Mouse (Mus musculus) limb, embryonic 13.5 days (tissue): ENCODE results near the gene Cacna1a. TPM values are rescaled to one million over a fixed set of nuclear protein-coding genes. Genes with fewer than 3 reads are reported as not detected.

ENCODE experiments used
- ATAC-seq: fragments of 200-750 bp; cut with Nextera tagmentation; 2 replicates; pipeline ENCODE4 v1.8.0; 2017; ENCODE audit warnings: low read depth, moderate number of reproducible peaks, moderate TSS enrichment; ENCODE audit not compliant: low FRiP score
- H3K27ac ChIP-seq: fragments of 300-500 bp; sonication (generic); 2 replicates; pipeline ENCODE4 v1.5.1; 2015; ENCODE audit warnings: inconsistent platforms, mild to moderate bottlenecking, moderate library complexity
- H3K27me3 ChIP-seq: fragments of 300-500 bp; sonication (generic); 2 replicates; pipeline ENCODE4 v1.6.1; 2015; ENCODE audit warnings: mild to moderate bottlenecking, inconsistent platforms
- H3K36me3 ChIP-seq: fragments of 300-500 bp; sonication (generic); 2 replicates; pipeline ENCODE4 v1.6.1; 2015; ENCODE audit warnings: inconsistent platforms, mild to moderate bottlenecking, moderate library complexity
- H3K4me1 ChIP-seq: fragments of 300-500 bp; sonication (generic); 2 replicates; pipeline ENCODE4 v1.6.1; 2015; ENCODE audit warnings: inconsistent platforms
- H3K4me2 ChIP-seq: fragments of 300-500 bp; sonication (generic); replicated peaks from 2 replicates; pipeline ENCODE4 v1.6.1; 2015; ENCODE audit warnings: inconsistent platforms, mild to moderate bottlenecking, moderate library complexity
- H3K4me3 ChIP-seq: fragments of 300-500 bp; sonication (generic); 2 replicates; pipeline ENCODE4 v1.5.1; 2015; ENCODE audit warnings: moderate library complexity, mild to moderate bottlenecking, inconsistent platforms
- H3K9ac ChIP-seq: fragments of 300-500 bp; sonication (generic); 2 replicates; pipeline ENCODE4 v1.6.1; 2015; ENCODE audit warnings: mild to moderate bottlenecking, inconsistent platforms
- H3K9me3 ChIP-seq: fragments of 300-500 bp; sonication (generic); 2 replicates; pipeline ENCODE4 v1.6.1; 2016; ENCODE audit warnings: inconsistent platforms
- WGBS: fragments of 180-500 bp; shearing (Covaris S2); methylation state at CpG from one replicate; pipeline ENCODE4 v1.1.7; 2015; 5-methylcytosine and 5-hydroxymethylcytosine counted together
- polyA plus RNA-seq: library from polyadenylated mRNA; unstranded; fragments of >200 nt; fragmentation: Nextera tagmentation; extraction: Ambion mirVana; gene quantifications from 2 replicates; pipeline ENCODE4 v1.2.1, GENCODE M21; 2015

The Cacna1a gene
- polyA plus RNA-seq, 1 experiment from 2014 or later: 9.3 TPM

- WGBS: under 1% methylated on average over 62 of the region's 64 CpGs
- H3K9me3 ChIP-seq: peaks cover 7% of the 10 kb centered on the region; the same call in 1 of the 2 replicates
Observed at GRCm38 (mm10) chr8:84415378-84415898, 27.2 kb downstream of the Cacna1a start.

GRCm38 (mm10) chr8:84416041-84416440 lies 27.8 kb downstream of the Cacna1a start:
- Histone ChIP-seq H3K27ac (no peak overlapping the region), H3K4me1 (peaks cover 9% of the 10 kb centered on the region), H3K9ac (peak overlapping the region; percentile 58; the same call in 1 of the 2 replicates), H3K27me3 (peaks cover 86% of the 10 kb centered on the region), H3K4me2 (peak overlapping the region; percentile 94), H3K9me3 (peaks cover 7% of the 10 kb centered on the region; the same call in 1 of the 2 replicates), H3K36me3 (no peaks in the 10 kb centered on the region), H3K4me3 (peak overlapping the region; percentile 59)
- ATAC-seq: no peak
- WGBS: 17% methylated on average over 14 of the region's 14 CpGs

More at GRCm38 (mm10) chr8:84415378-84415898, 27.2 kb downstream of the Cacna1a start:
- H3K4me3 ChIP-seq: peak overlapping the region; percentile 59
- H3K9ac ChIP-seq: peak overlapping the region; percentile 58
- no peaks in the 10 kb centered on the region for H3K36me3 ChIP-seq
- peak overlapping the region; percentile 94 for H3K4me2 ChIP-seq
- peaks cover 9% of the 10 kb centered on the region for H3K4me1 ChIP-seq
- H3K27ac ChIP-seq: no peak overlapping the region
- no peak for ATAC-seq
- H3K27me3 ChIP-seq: peaks cover 91% of the 10 kb centered on the region

GRCm38 (mm10) chr8:84416915-84417314 lies 28.7 kb downstream of the Cacna1a start:
- Histone ChIP-seq H3K4me1 (peaks cover 9% of the 10 kb centered on the region), H3K27ac (no peak overlapping the region), H3K36me3 (no peaks in the 10 kb centered on the region), H3K27me3 (peaks cover 77% of the 10 kb centered on the region), H3K4me3 (peak overlapping the region; percentile 59; the same call in 1 of the 2 replicates), H3K9me3 (peaks cover 7% of the 10 kb centered on the region; the same call in 1 of the 2 replicates), H3K9ac (no peak overlapping the region), H3K4me2 (peak overlapping the region; percentile 94; the same call in 1 of the 2 replicates)
- no peak for ATAC-seq
- 63% methylated on average over 6 of the region's 6 CpGs for WGBS

- H3K4me3 ChIP-seq: no peak overlapping the region
- no peak overlapping the region for H3K9ac ChIP-seq
- no peak overlapping the region; the same call in 1 of the 2 replicates for H3K4me2 ChIP-seq
- H3K9me3 ChIP-seq: peaks cover 7% of the 10 kb centered on the region; the same call in 1 of the 2 replicates
- no peak for ATAC-seq
- H3K27ac ChIP-seq: 0 out of 2 replicates have a peak overlapping the region, but pooled peaks have one; percentile 22
- H3K36me3 ChIP-seq: no peaks in the 10 kb centered on the region
- H3K27me3 ChIP-seq: peaks cover 68% of the 10 kb centered on the region
- WGBS: 43% methylated on average over 5 of the region's 5 CpGs
- H3K4me1 ChIP-seq: peaks cover 9% of the 10 kb centered on the region
Observed at GRCm38 (mm10) chr8:84417840-84418239, 29.6 kb downstream of the Cacna1a start.

- H3K9me3 ChIP-seq: no peaks in the 10 kb centered on the region
- no peaks in the 10 kb centered on the region for H3K36me3 ChIP-seq
- no peak overlapping the region for H3K4me2 ChIP-seq
- H3K9ac ChIP-seq: no peak overlapping the region
- no peak overlapping the region for H3K4me3 ChIP-seq
- ATAC-seq: no peak
- 76% methylated on average over 3 of the region's 3 CpGs for WGBS
- no peak overlapping the region for H3K27ac ChIP-seq
- H3K4me1 ChIP-seq: no peaks in the 10 kb centered on the region
- H3K27me3 ChIP-seq: 0 out of 2 replicates have a peak, but pooled peaks cover 3% of the 10 kb centered on the region
Observed at GRCm38 (mm10) chr8:84424426-84424825, 36.2 kb downstream of the Cacna1a start.

- no peak overlapping the region for H3K4me3 ChIP-seq
- H3K27me3 ChIP-seq: no peaks in the 10 kb centered on the region
- H3K36me3 ChIP-seq: no peaks in the 10 kb centered on the region
- H3K4me1 ChIP-seq: no peaks in the 10 kb centered on the region
- 88% methylated on average over 7 of the region's 7 CpGs for WGBS
- ATAC-seq: no peak
- no peak overlapping the region for H3K4me2 ChIP-seq
- no peak overlapping the region for H3K9ac ChIP-seq
- H3K27ac ChIP-seq: no peak overlapping the region
- H3K9me3 ChIP-seq: no peaks in the 10 kb centered on the region
Observed at GRCm38 (mm10) chr8:84426087-84426486, 37.8 kb downstream of the Cacna1a start.

GRCm38 (mm10) chr8:84426582-84426981 lies 38.3 kb downstream of the Cacna1a start:
- Histone ChIP-seq H3K4me3 (no peak overlapping the region), H3K36me3 (no peaks in the 10 kb centered on the region), H3K4me2 (no peak overlapping the region), H3K27ac (no peak overlapping the region), H3K27me3 (no peaks in the 10 kb centered on the region), H3K9ac (no peak overlapping the region), H3K4me1 (no peaks in the 10 kb centered on the region), H3K9me3 (no peaks in the 10 kb centered on the region)
- WGBS: 79% methylated on average over 8 of the region's 8 CpGs
- no peak for ATAC-seq

GRCm38 (mm10) chr8:84428034-84428433 lies 39.8 kb downstream of the Cacna1a start:
- Histone ChIP-seq H3K4me2 (no peak overlapping the region), H3K36me3 (no peaks in the 10 kb centered on the region), H3K4me1 (no peaks in the 10 kb centered on the region), H3K9ac (no peak overlapping the region), H3K27me3 (no peaks in the 10 kb centered on the region), H3K4me3 (no peak overlapping the region), H3K27ac (no peak overlapping the region), H3K9me3 (no peaks in the 10 kb centered on the region)
- ATAC-seq: no peak
- WGBS: 84% methylated on average over 5 of the region's 5 CpGs

GRCm38 (mm10) chr8:84429014-84429413 lies 40.8 kb downstream of the Cacna1a start:
- 37% methylated on average over 4 of the region's 4 CpGs for WGBS
- Histone ChIP-seq H3K4me1 (no peaks in the 10 kb centered on the region), H3K9ac (no peak overlapping the region), H3K4me3 (no peak overlapping the region), H3K27ac (no peak overlapping the region), H3K36me3 (no peaks in the 10 kb centered on the region), H3K4me2 (no peak overlapping the region), H3K27me3 (no peaks in the 10 kb centered on the region), H3K9me3 (no peaks in the 10 kb centered on the region)
- ATAC-seq: no peak

- no peak overlapping the region for H3K27ac ChIP-seq
- H3K4me1 ChIP-seq: no peaks in the 10 kb centered on the region
- H3K27me3 ChIP-seq: no peaks in the 10 kb centered on the region
- H3K4me2 ChIP-seq: no peak overlapping the region
- no peak overlapping the region for H3K4me3 ChIP-seq
- no peak for ATAC-seq
- H3K9ac ChIP-seq: no peak overlapping the region
- H3K36me3 ChIP-seq: no peaks in the 10 kb centered on the region
- H3K9me3 ChIP-seq: no peaks in the 10 kb centered on the region
- 22% methylated on average over 5 of the region's 5 CpGs for WGBS
Observed at GRCm38 (mm10) chr8:84429492-84429891, 41.3 kb downstream of the Cacna1a start.

GRCm38 (mm10) chr8:84435370-84435769 lies 47.1 kb downstream of the Cacna1a start:
- no peak overlapping the region for H3K27ac ChIP-seq
- H3K27me3 ChIP-seq: no peaks in the 10 kb centered on the region
- no peak overlapping the region for H3K9ac ChIP-seq
- 63% methylated on average over 10 of the region's 10 CpGs for WGBS
- no peaks in the 10 kb centered on the region for H3K36me3 ChIP-seq
- H3K4me2 ChIP-seq: no peak overlapping the region
- H3K4me3 ChIP-seq: no peak overlapping the region
- no peaks in the 10 kb centered on the region for H3K4me1 ChIP-seq
- no peak for ATAC-seq
- H3K9me3 ChIP-seq: no peaks in the 10 kb centered on the region

GRCm38 (mm10) chr8:84439813-84440212 lies 51.6 kb downstream of the Cacna1a start:
- no peaks in the 10 kb centered on the region for H3K4me1 ChIP-seq
- H3K27ac ChIP-seq: no peak overlapping the region
- H3K27me3 ChIP-seq: no peaks in the 10 kb centered on the region
- H3K9ac ChIP-seq: no peak overlapping the region
- no peaks in the 10 kb centered on the region for H3K9me3 ChIP-seq
- H3K36me3 ChIP-seq: no peaks in the 10 kb centered on the region
- 86% methylated on average over 7 of the region's 7 CpGs for WGBS
- ATAC-seq: no peak
- no peak overlapping the region for H3K4me2 ChIP-seq
- H3K4me3 ChIP-seq: no peak overlapping the region

GRCm38 (mm10) chr8:84442043-84442442 lies 53.8 kb downstream of the Cacna1a start:
- Histone ChIP-seq H3K27ac (no peak overlapping the region), H3K4me1 (no peaks in the 10 kb centered on the region), H3K9ac (no peak overlapping the region), H3K4me3 (no peak overlapping the region), H3K27me3 (no peaks in the 10 kb centered on the region), H3K4me2 (no peak overlapping the region), H3K36me3 (no peaks in the 10 kb centered on the region), H3K9me3 (no peaks in the 10 kb centered on the region)
- WGBS: 16% methylated on average over 1 of the region's 1 CpGs
- no peak for ATAC-seq
